Mouse (Mus musculus): Measurements from ENCODE around the gene Ablim2. TPM values are rescaled to one million over a fixed set of nuclear protein-coding genes. Genes with fewer than 3 reads are reported as not detected.

Ablim2 gene
- polyA plus RNA-seq, 1 experiment: 113 TPM

- DNase-seq (ENCODE audit: extremely low spot score in 1 of 2, low spot score in 1 of 2): peak in 1 of 2 experiments; percentile 34
Measured at GRCm38 (mm10) chr5:35807018-35807417, 49.3 kb downstream of the Ablim2 start.

GRCm38 (mm10) chr5:35810526-35810925 is 52.8 kb downstream of the Ablim2 start:
- DNase-seq (ENCODE audit: extremely low spot score in 1 of 2, low spot score in 1 of 2): peak in 1 of 2 experiments; percentile 41

- DNase-seq (ENCODE audit: extremely low spot score in 1 of 2, low spot score in 1 of 2): no peak
Measured at GRCm38 (mm10) chr5:35811639-35812295, 54.1 kb downstream of the Ablim2 start.

- peak; percentile 83 to 89 for DNase-seq (ENCODE audit: extremely low spot score in 1 of 2, low spot score in 1 of 2)
Measured at GRCm38 (mm10) chr5:35814334-35814941, 56.8 kb downstream of the Ablim2 start.

- DNase-seq (ENCODE audit: extremely low spot score in 1 of 2, low spot score in 1 of 2): no peak
Measured at GRCm38 (mm10) chr5:35815051-35815450, 57.4 kb downstream of the Ablim2 start.

- no peak for DNase-seq (ENCODE audit: extremely low spot score in 1 of 2, low spot score in 1 of 2)
Measured at GRCm38 (mm10) chr5:35817266-35817665, 59.6 kb downstream of the Ablim2 start.

GRCm38 (mm10) chr5:35817882-35818281 is 60.2 kb downstream of the Ablim2 start:
- DNase-seq (ENCODE audit: extremely low spot score in 1 of 2, low spot score in 1 of 2): no peak

GRCm38 (mm10) chr5:35822721-35823120 is 65.0 kb downstream of the Ablim2 start:
- DNase-seq (ENCODE audit: extremely low spot score in 1 of 2, low spot score in 1 of 2): peak in 1 of 2 experiments; percentile 54

GRCm38 (mm10) chr5:35826465-35826864 is 68.8 kb downstream of the Ablim2 start:
- no peak for DNase-seq (ENCODE audit: extremely low spot score in 1 of 2, low spot score in 1 of 2)

- DNase-seq (ENCODE audit: extremely low spot score in 1 of 2, low spot score in 1 of 2): peak in 1 of 2 experiments; percentile 53
Measured at GRCm38 (mm10) chr5:35827075-35827474, 69.4 kb downstream of the Ablim2 start.

GRCm38 (mm10) chr5:35827856-35828255 is 70.2 kb downstream of the Ablim2 start:
- no peak for DNase-seq (ENCODE audit: extremely low spot score in 1 of 2, low spot score in 1 of 2)

GRCm38 (mm10) chr5:35830101-35830500 is 72.4 kb downstream of the Ablim2 start:
- peak in 1 of 2 experiments; percentile 42 for DNase-seq (ENCODE audit: extremely low spot score in 1 of 2, low spot score in 1 of 2)

- no peak for DNase-seq (ENCODE audit: extremely low spot score in 1 of 2, low spot score in 1 of 2)
Measured at GRCm38 (mm10) chr5:35833881-35834280, 76.2 kb downstream of the Ablim2 start.

GRCm38 (mm10) chr5:35836992-35837391 is 79.3 kb downstream of the Ablim2 start:
- peak; percentile 50 to 75 for DNase-seq (ENCODE audit: extremely low spot score in 1 of 2, low spot score in 1 of 2)

GRCm38 (mm10) chr5:35839262-35839661 is 81.6 kb downstream of the Ablim2 start:
- no peak for DNase-seq (ENCODE audit: extremely low spot score in 1 of 2, low spot score in 1 of 2)

- no peak for DNase-seq (ENCODE audit: extremely low spot score in 1 of 2, low spot score in 1 of 2)
Measured at GRCm38 (mm10) chr5:35851485-35851884, 93.8 kb downstream of the Ablim2 start.

GRCm38 (mm10) chr5:35853463-35853862 is 95.8 kb downstream of the Ablim2 start:
- no peak for DNase-seq (ENCODE audit: extremely low spot score in 1 of 2, low spot score in 1 of 2)

GRCm38 (mm10) chr5:35856245-35856644 is 98.6 kb downstream of the Ablim2 start:
- no peak for DNase-seq (ENCODE audit: extremely low spot score in 1 of 2, low spot score in 1 of 2)

- DNase-seq (ENCODE audit: extremely low spot score in 1 of 2, low spot score in 1 of 2): peak in 1 of 2 experiments; percentile 84
Measured at GRCm38 (mm10) chr5:35858069-35858468, 100.4 kb downstream of the Ablim2 start.

- DNase-seq (ENCODE audit: extremely low spot score in 1 of 2, low spot score in 1 of 2): no peak
Measured at GRCm38 (mm10) chr5:35861456-35861855, 103.8 kb downstream of the Ablim2 start.

- DNase-seq (ENCODE audit: extremely low spot score in 1 of 2, low spot score in 1 of 2): peak in 1 of 2 experiments; percentile 53
Measured at GRCm38 (mm10) chr5:35869973-35870372, 112.3 kb downstream of the Ablim2 start.

- DNase-seq (ENCODE audit: extremely low spot score in 1 of 2, low spot score in 1 of 2): peak; percentile 66 to 86
Measured at GRCm38 (mm10) chr5:35870408-35871012, 112.8 kb downstream of the Ablim2 start.

Data from frontal cortex, adult 2 months (tissue).